Mouse (Mus musculus) MEL (cell line): ENCODE results near the gene Scrn3.

Source experiments
- CHD2 ChIP-seq: IDR thresholded peaks from 2 replicates; pipeline ENCODE4 v1.6.1; 2011; ENCODE audit warnings: low read length, improper control_type of control experiment
- CTCF ChIP-seq, 3 experiments: IDR thresholded peaks in 2 of 3; conservative IDR thresholded peaks in 1 of 3; 2 replicates each; pipeline ENCODE4 v1.5.1; 2011 to 2012; ENCODE audit warnings: low read length in 3 of 3, low read depth in 2 of 3, mild to moderate bottlenecking in 2 of 3, improper control_type of control experiment in 1 of 3, inconsistent platforms in 1 of 3, mixed read lengths in 1 of 3, moderate library complexity in 1 of 3; ENCODE audit not compliant: control insufficient read depth in 1 of 3, insufficient read depth in 1 of 3, poor library complexity in 1 of 3, severe bottlenecking in 1 of 3
- ELF1 ChIP-seq: IDR thresholded peaks from 2 replicates; pipeline ENCODE4 v1.6.1; 2014; ENCODE audit warnings: low read depth, mild to moderate bottlenecking, inconsistent platforms, low read length, improper control_type of control experiment, moderate library complexity
- EP300 ChIP-seq, 2 experiments: IDR thresholded peaks; 2 replicates each; pipeline ENCODE4 v1.6.1; 2011; ENCODE audit warnings: improper control_type of control experiment in 2 of 2, low read length in 2 of 2, low read depth in 1 of 2, mild to moderate bottlenecking in 1 of 2
- GABPA ChIP-seq: IDR thresholded peaks from 2 replicates; pipeline ENCODE4 v1.6.1; 2012; ENCODE audit warnings: low read depth, mild to moderate bottlenecking, inconsistent platforms, low read length, improper control_type of control experiment, moderate library complexity
- JUND ChIP-seq: IDR thresholded peaks from 2 replicates; pipeline ENCODE4 v1.6.1; 2011; ENCODE audit warnings: low read depth, mild to moderate bottlenecking, improper control_type of control experiment, low read length
- MAFK ChIP-seq: IDR thresholded peaks from 2 replicates; pipeline ENCODE4 v1.6.1; 2011; ENCODE audit warnings: low read depth, mild to moderate bottlenecking, low read length, improper control_type of control experiment, borderline replicate concordance
- TAL1 ChIP-seq: IDR thresholded peaks from 2 replicates; pipeline ENCODE4 v1.6.1; 2012; ENCODE audit warnings: mild to moderate bottlenecking, inconsistent platforms, low read length, moderate library complexity, mixed read lengths
- USF2 ChIP-seq, 2 experiments: IDR thresholded peaks; 2 replicates each; pipeline ENCODE4 v1.6.1; 2011 to 2012; ENCODE audit warnings: improper control_type of control experiment in 2 of 2, low read length in 2 of 2, borderline replicate concordance in 1 of 2, inconsistent platforms in 1 of 2, low read depth in 1 of 2, mild to moderate bottlenecking in 1 of 2; ENCODE audit not compliant: insufficient read depth in 1 of 2

- TF ChIP-seq CHD2 (no peak), GABPA (no peak), JUND (no peak), CTCF (IDR thresholded peaks at IDR 0.05 in 2 of 3, conservative IDR thresholded peaks at IDR 0.05 in 1 of 3; ENCODE audit: control insufficient read depth in 1 of 3, insufficient read depth in 1 of 3, low read depth in 2 of 3, low read length in 3 of 3, poor library complexity in 1 of 3, severe bottlenecking in 1 of 3) (no peak), USF2 (IDR thresholded peaks at IDR 0.05; ENCODE audit: borderline replicate concordance in 1 of 2, insufficient read depth in 1 of 2, low read depth in 1 of 2, low read length in 2 of 2) (no peak), MAFK (no peak), TAL1 (no peak), ELF1 (no peak), EP300 (IDR thresholded peaks at IDR 0.05; ENCODE audit: low read depth in 1 of 2, low read length in 2 of 2) (no peak)
Measured at GRCm38 (mm10) chr2:73346345-73347086, 34.1 kb downstream of the Scrn3 start.
